Mouse (Mus musculus) intestine, embryonic 14.5 days (tissue): ENCODE data around the gene Ptges2. TPM values are rescaled to one million over a fixed set of nuclear protein-coding genes. Genes with fewer than 3 reads are reported as not detected.

Source experiments
- ATAC-seq: fragments of 200-750 bp; cut with Nextera tagmentation; replicated peaks from 2 replicates; pipeline ENCODE4 v1.8.0; 2017; ENCODE audit warnings: low read depth, moderate number of reproducible peaks, moderate TSS enrichment, moderate library complexity; ENCODE audit not compliant: low FRiP score, low TSS enrichment
- DNase-seq: peaks from one replicate; pipeline ENCODE4 v3.0.0-alpha.2; 2018; ENCODE audit warnings: low spot score
- H3K27ac ChIP-seq: fragments of 300-500 bp; sonication (generic); 2 replicates; pipeline ENCODE4 v1.5.1; 2014; ENCODE audit warnings: low read depth, mild to moderate bottlenecking, control low read depth
- H3K27me3 ChIP-seq: fragments of 300-500 bp; sonication (generic); replicated peaks from 2 replicates; pipeline ENCODE4 v1.6.1; 2014; ENCODE audit warnings: low read length, control low read depth; ENCODE audit not compliant: control insufficient read depth, insufficient read depth
- H3K36me3 ChIP-seq: fragments of 300-500 bp; sonication (generic); 2 replicates; pipeline ENCODE4 v1.6.1; 2014; ENCODE audit warnings: low read length, control low read depth; ENCODE audit not compliant: control insufficient read depth, insufficient read depth
- H3K4me1 ChIP-seq: fragments of 300-500 bp; sonication (generic); replicated peaks from 2 replicates; pipeline ENCODE4 v1.6.1; 2014; ENCODE audit warnings: low read length, control low read depth, mixed read lengths; ENCODE audit not compliant: control insufficient read depth, insufficient read depth
- H3K4me2 ChIP-seq: fragments of 300-500 bp; sonication (generic); 2 replicates; pipeline ENCODE4 v1.6.1; 2014; ENCODE audit warnings: low read length
- H3K4me3 ChIP-seq: fragments of 300-500 bp; sonication (generic); 2 replicates; pipeline ENCODE4 v1.5.1; 2014; ENCODE audit warnings: low read depth, low read length, control low read depth, mixed read lengths
- H3K9ac ChIP-seq: fragments of 300-500 bp; sonication (generic); 2 replicates; pipeline ENCODE4 v1.6.1; 2014; ENCODE audit warnings: mild to moderate bottlenecking, low read length
- H3K9me3 ChIP-seq: fragments of 300-500 bp; sonication (generic); 2 replicates; pipeline ENCODE4 v1.6.1; 2016; ENCODE audit warnings: low read length, control low read depth; ENCODE audit not compliant: control insufficient read depth
- WGBS: fragments of 180-500 bp; shearing (Covaris S2); extraction: QIAGEN DNeasy Blood & Tissue Kit; methylation state at CpG from one replicate; pipeline ENCODE4 v1.1.7; 2014; 5-methylcytosine and 5-hydroxymethylcytosine counted together
- polyA plus RNA-seq: library from polyadenylated mRNA; unstranded; fragments of >200 nt; fragmentation: Nextera tagmentation; extraction: Ambion mirVana; gene quantifications from 2 replicates; pipeline ENCODE4 v1.2.1, GENCODE M21; 2014

Ptges2 gene
- polyA plus RNA-seq, 1 experiment from 2014 or later, result 37.0 TPM

- peaks cover 9% of the 10 kb centered on the region for H3K4me1 ChIP-seq
- peak overlapping the region; percentile 95 for H3K27ac ChIP-seq
- no peaks in the 10 kb centered on the region for H3K27me3 ChIP-seq
- no peaks in the 10 kb centered on the region for H3K9me3 ChIP-seq
- peak overlapping the region; percentile 97 for H3K4me3 ChIP-seq
- peaks cover 10% of the 10 kb centered on the region; the same call in 1 of the 2 replicates for H3K36me3 ChIP-seq
- WGBS, result under 1% methylated on average over 51 of the region's 59 CpGs
- H3K9ac ChIP-seq, result peak overlapping the region; percentile 72
- peak overlapping the region; percentile 85 for H3K4me2 ChIP-seq
- DNase-seq (no peak), ATAC-seq (peak; percentile 94)
These were observed 388 bp downstream of the Ptges2 start for GRCm38 (mm10) chr2:32395946-32396621.

GRCm38 (mm10) chr2:32396695-32397094 lies 999 bp downstream of the Ptges2 start:
- 2% methylated on average over 15 of the region's 15 CpGs for WGBS
- ATAC-seq (0 out of 2 replicates have a peak, but pooled peaks have one; percentile 6), DNase-seq (no peak)
- Histone ChIP-seq H3K4me2 (peak overlapping the region; percentile 85), H3K27ac (0 out of 2 replicates have a peak overlapping the region, but pooled peaks have one; percentile 33), H3K27me3 (no peaks in the 10 kb centered on the region), H3K9ac (peak overlapping the region; percentile 72), H3K36me3 (peaks cover 12% of the 10 kb centered on the region; the same call in 1 of the 2 replicates), H3K4me1 (peaks cover 9% of the 10 kb centered on the region), H3K9me3 (no peaks in the 10 kb centered on the region), H3K4me3 (peak overlapping the region; percentile 97)

- H3K4me2 ChIP-seq, result no peak overlapping the region
- H3K27me3 ChIP-seq, result no peaks in the 10 kb centered on the region
- WGBS, result 25% methylated on average over 2 of the region's 2 CpGs
- no peaks in the 10 kb centered on the region for H3K9me3 ChIP-seq
- peaks cover 26% of the 10 kb centered on the region for H3K36me3 ChIP-seq
- no peaks in the 10 kb centered on the region for H3K4me1 ChIP-seq
- H3K4me3 ChIP-seq, result no peak overlapping the region
- no peak overlapping the region for H3K27ac ChIP-seq
- H3K9ac ChIP-seq, result no peak overlapping the region
- ATAC-seq (peak; percentile 24; the same call in 1 of the 2 replicates), DNase-seq (peak; percentile 98)
These were observed 9.0 kb downstream of the Ptges2 start for GRCm38 (mm10) chr2:32404663-32405062.

GRCm38 (mm10) chr2:32407144-32407824 lies 11.6 kb downstream of the Ptges2 start:
- Histone ChIP-seq H3K9me3 (no peaks in the 10 kb centered on the region), H3K9ac (no peak overlapping the region), H3K27me3 (no peaks in the 10 kb centered on the region), H3K36me3 (peaks cover 9% of the 10 kb centered on the region; the same call in 1 of the 2 replicates), H3K4me1 (no peaks in the 10 kb centered on the region), H3K27ac (no peak overlapping the region), H3K4me2 (no peak overlapping the region), H3K4me3 (no peak overlapping the region)
- ATAC-seq, result no peak
- no peak for DNase-seq
- WGBS, result 82% methylated on average over 7 of the region's 7 CpGs

- Histone ChIP-seq H3K9me3 (no peaks in the 10 kb centered on the region), H3K36me3 (no peaks in the 10 kb centered on the region), H3K9ac (no peak overlapping the region), H3K4me3 (no peak overlapping the region), H3K4me1 (no peaks in the 10 kb centered on the region), H3K4me2 (no peak overlapping the region), H3K27me3 (no peaks in the 10 kb centered on the region), H3K27ac (no peak overlapping the region)
- ATAC-seq (no peak), DNase-seq (no peak)
- 66% methylated on average over 25 of the region's 25 CpGs for WGBS
These were observed 13.0 kb downstream of the Ptges2 start for GRCm38 (mm10) chr2:32408429-32409424.

GRCm38 (mm10) chr2:32411407-32411806 lies 15.7 kb downstream of the Ptges2 start:
- no peaks in the 10 kb centered on the region for H3K9me3 ChIP-seq
- H3K4me3 ChIP-seq, result no peak overlapping the region
- H3K4me1 ChIP-seq, result no peaks in the 10 kb centered on the region
- H3K9ac ChIP-seq, result no peak overlapping the region
- no peak for DNase-seq
- no peak overlapping the region for H3K27ac ChIP-seq
- peaks cover 16% of the 10 kb centered on the region for H3K36me3 ChIP-seq
- H3K27me3 ChIP-seq, result no peaks in the 10 kb centered on the region
- ATAC-seq, result no peak
- WGBS, result 81% methylated on average over 7 of the region's 7 CpGs
- no peak overlapping the region for H3K4me2 ChIP-seq

GRCm38 (mm10) chr2:32412742-32413531 lies 17.2 kb downstream of the Ptges2 start:
- Histone ChIP-seq H3K27ac (no peak overlapping the region), H3K4me2 (no peak overlapping the region), H3K9me3 (no peaks in the 10 kb centered on the region), H3K4me3 (no peak overlapping the region), H3K27me3 (no peaks in the 10 kb centered on the region), H3K36me3 (peaks cover 31% of the 10 kb centered on the region), H3K9ac (no peak overlapping the region), H3K4me1 (no peaks in the 10 kb centered on the region)
- DNase-seq, result no peak
- ATAC-seq, result no peak
- 81% methylated on average over 6 of the region's 6 CpGs for WGBS
